Mouse (Mus musculus) urinary bladder, postnatal 4 days (tissue): ENCODE measurements around the gene Gfi1b.

ENCODE experiments used
- DNase-seq, 2 experiments: peaks; one replicate each; pipeline ENCODE4 v3.0.0; 2021 to 2022; ENCODE audit warnings: low spot score in 2 of 2

The Gfi1b gene

DNA sequence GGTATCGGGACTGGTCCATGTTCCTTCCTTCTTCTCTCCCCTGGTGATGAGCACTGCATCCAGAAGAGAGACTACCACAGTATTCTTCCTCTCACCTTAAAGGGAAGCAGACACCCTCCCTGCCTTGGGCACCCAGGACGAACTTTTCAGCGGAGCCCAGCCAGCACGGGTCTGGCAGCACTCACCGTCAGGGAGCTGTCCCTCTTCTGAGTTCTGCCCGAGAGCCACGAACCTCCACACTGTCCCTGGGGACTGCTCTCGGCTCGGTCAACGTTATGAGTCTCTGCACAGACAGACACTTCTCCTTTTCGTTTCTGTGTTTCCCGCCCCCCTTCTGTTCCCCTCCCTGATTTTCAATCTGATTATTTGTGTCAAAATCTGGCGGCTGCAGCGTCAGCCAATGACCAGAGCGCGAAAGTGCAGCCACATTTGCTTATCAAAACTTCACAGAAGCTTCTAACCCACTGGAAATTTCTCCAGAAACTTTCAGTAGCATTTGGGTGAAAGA lies at the start of gene Gfi1b:
TSS of gene Gfi1b (minus strand) at position 319 of the 508 bp plus-strand sequence.
- DNase-seq = no peak

DNA sequence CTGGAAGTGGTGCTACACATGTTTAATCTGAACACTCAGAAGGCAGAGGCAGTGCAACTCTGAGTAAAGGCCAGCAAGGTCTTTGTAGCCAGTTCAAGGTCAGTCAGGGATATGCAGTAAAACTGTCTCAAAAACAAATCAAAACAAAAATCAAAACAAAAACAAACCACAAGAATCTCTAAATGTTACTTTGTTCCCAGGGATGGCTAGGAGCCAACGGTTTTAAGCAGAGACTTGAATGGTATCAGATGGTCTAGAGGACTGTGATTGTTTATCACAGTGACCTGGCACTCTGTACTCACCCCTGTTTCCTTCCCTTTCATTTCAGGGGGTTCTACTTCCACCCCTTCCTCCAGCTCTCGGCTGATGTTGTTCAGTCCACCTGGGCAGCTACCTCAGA lies 49.7 kb upstream of the Gfi1b start:
- DNase-seq = no peak

GRCm38 (mm10) chr2:28665818-28666217 lies 44.0 kb upstream of the Gfi1b start:
- no peak for DNase-seq

DNA sequence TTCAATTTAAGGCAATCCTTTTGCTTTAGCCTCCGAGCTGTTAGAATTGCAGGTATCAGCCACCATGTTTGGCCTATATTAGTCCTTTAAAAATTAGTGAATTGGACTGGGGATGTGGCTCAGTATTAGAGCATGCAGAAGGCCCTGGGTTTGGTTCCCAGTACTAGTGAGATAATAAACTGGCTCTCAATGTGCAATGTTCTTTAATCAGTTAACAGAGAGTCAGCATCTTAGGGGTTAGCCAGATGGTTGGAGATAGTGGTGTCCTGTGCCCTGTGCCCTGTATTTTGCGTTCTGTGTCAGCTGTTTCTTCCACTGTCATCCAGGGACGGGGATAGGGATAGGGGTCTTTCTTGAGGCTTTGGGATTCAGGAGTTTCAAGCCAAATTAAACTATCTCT lies 41.1 kb upstream of the Gfi1b start:
- no peak for DNase-seq

DNA sequence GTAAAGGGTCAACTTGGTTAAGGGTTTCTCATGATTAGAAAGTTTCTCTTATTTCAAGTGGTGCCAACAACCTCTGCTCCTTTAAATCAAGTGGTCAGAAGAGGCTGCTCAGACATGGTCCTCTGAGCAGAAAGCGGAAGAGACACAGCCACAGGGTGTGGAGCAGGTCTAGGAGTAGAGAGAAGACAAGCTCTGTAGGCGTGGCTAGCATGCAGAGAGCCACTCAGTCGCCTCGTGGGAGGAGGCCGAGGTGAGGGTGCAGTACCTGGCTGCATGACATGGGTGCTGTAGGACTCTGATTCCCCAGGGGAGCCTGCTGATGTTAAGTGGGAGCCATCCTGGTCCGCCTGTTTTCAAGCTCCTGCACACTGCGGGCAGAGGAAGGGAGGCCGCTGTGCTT lies 34.4 kb upstream of the Gfi1b start:
- no peak for DNase-seq

DNA sequence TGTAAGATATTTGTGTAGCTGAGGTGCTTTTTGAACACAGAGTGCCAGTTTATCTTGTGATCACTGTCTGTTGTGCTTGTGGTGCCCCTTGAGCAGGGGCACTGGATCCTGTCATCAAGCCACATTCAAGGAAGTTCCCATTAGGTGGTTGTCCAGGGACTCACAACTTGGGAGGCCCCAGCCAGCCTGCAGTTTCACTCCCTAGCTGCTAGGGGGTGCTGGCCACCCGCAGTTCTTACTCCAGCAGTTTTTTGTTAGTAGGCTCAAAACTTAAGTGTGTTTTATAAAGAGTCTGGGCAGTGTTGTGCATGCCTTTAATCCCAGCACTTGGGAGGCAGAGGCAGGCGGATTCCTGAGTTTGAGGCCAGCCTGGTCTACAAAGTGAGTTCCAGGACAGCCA lies 32.5 kb upstream of the Gfi1b start:
- DNase-seq = no peak

DNA sequence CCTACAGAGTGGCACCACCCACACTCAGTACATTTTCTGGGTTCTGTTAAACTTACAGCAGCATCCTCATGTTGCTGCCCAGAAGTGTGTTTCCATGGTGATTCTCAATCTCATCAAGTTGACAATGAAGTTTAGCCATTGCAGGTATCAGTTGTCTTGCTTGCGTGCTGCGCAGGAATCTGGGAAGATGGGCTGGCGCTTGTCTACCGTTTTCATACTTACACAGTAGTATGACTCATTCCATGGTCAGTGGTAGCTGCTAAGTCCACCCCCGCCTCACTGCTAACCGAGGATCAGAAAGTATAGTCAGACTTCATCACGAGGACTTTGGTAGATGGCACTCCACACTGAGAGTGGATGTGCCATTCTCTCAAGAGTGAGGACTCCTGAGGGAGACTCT lies 31.6 kb upstream of the Gfi1b start:
- DNase-seq = no peak

DNA sequence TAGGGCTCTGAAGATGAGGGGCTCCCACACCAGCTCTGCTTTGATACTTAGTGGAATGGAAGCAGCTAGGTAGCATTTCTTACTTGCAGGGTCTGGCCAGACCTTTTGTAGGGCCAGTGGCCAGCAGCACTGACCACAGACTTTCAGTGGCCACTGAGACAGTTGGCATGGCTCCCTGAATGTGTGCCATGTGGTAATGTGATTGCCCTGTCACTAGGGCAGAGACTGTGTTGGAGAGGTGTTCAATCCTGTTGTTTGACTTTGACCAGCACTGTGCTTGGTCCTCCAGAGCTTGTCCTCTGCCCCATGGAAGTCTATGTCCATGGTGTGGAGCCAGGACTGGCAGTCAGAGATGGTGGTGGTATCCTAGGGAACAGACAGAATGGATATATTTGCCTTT lies 28.7 kb upstream of the Gfi1b start:
- no peak for DNase-seq

GRCm38 (mm10) chr2:28643081-28643480 lies 21.3 kb upstream of the Gfi1b start:
- DNase-seq = no peak

DNA sequence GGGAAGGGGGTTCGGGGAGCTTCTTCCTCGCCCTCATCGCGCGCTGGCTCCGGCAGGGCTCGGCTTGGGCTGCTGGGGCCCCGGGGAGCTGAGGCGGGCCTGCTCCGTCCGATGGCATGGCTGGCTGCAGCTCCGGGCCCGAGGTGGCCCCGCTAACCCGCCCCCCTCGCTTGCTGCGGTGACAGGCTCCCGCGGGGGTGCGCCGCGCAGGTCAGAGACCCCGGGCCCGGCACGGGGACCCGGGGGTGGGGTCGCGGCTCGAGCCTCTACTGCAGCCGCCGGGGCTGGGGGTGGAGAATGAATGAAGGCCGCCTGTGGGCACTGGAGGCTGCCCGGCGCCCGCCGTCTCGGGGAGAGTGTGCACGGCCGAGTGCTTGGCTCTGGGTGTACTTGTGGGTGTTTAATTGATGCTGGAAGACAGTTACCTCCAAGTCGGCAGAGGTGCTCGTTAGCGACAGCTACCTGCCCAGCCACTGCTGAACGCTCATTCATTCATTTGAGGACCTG lies 19.7 kb upstream of the Gfi1b start:
- no peak for DNase-seq

DNA sequence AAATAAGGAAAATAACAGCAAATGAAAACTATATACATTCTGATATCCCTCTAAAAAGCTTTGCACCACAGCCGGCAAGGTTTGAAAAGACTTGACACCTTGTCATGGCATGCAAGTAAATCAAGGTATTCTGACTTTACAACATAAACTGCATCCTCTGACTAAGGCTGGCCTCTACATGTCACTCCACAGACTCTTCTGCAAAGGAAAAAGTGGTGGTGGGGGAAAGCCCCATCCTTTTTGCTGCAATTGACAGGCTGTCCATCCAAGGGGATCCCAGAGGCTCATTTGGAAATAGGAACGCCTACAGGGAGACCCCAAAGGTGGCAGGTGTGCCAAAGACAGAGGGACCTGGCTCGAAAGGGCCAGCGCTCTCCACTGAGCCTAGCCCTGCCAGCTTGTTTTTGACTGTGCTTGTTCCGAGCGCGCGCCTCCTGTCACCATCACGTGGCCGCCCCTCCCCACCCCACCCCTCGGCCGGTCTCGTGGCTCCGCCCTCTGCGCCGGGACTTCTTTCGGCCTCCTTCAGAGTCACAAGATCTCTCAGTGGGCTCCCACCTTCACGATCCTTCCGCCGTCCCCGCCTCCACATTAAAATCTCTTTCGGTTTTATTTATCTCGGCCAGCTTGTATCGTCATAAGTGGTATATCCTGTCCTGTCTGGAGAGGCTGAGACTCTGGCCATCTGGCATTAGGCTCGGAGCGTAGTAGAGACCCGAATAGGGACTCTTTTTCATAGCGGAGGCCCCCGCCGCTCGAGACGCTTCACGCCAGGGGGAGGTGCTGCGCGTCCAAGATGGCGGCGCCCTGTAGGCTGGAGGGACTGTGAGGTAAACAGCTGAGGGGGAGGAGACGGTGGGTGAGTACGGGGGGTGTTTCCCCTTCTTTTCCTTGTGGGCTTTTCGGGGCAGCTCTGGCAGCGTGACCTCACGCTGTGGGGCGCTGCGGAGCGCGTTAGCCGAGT lies 19.0 kb upstream of the Gfi1b start, which contains the start of gene Tsc1:
TSS of gene Tsc1 (plus strand) at position 768 of the 964 bp plus-strand sequence.
- DNase-seq = peak; percentile 90 to 95

DNA sequence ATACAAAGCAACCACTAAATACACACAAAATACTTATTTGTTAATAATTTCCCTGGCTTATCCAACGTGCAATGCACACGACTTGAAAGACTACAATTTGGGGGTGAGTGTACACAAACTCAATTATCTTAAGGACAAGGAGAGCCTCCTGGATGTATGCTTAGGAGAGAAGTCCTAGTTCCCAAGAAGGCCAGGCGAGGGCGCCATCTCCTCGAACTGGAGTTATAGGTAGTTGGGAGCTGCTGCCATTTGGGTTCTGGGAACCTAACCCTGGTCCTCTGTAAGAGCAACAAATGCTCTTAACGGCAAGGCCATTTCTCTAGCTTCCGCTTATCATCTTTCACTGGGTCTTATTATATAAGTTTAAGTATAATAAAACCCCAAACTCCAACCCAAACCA lies 18.0 kb upstream of the Gfi1b start:
- no peak for DNase-seq

GRCm38 (mm10) chr2:28638886-28639285 lies 17.1 kb upstream of the Gfi1b start:
- DNase-seq = no peak

DNA sequence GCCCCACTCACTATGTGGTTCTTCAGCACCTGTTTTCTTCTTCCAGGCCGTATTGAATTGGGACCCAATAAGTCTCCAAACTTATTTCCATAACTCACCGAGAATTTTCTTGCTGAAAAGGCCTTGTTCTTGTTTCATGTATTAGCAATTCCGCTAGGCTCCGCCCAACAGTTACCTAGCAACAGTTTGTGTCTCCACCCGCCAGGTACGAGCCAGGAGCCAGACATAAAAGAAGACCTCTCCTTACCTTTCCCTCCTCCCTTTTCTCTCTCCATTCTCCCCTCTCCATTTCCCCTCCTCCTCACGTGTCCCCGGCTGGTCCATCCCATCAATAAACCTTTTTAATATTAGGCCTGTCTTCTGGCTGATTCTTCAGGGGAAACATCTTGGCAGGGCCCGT lies 16.6 kb upstream of the Gfi1b start:
- no peak for DNase-seq

DNA sequence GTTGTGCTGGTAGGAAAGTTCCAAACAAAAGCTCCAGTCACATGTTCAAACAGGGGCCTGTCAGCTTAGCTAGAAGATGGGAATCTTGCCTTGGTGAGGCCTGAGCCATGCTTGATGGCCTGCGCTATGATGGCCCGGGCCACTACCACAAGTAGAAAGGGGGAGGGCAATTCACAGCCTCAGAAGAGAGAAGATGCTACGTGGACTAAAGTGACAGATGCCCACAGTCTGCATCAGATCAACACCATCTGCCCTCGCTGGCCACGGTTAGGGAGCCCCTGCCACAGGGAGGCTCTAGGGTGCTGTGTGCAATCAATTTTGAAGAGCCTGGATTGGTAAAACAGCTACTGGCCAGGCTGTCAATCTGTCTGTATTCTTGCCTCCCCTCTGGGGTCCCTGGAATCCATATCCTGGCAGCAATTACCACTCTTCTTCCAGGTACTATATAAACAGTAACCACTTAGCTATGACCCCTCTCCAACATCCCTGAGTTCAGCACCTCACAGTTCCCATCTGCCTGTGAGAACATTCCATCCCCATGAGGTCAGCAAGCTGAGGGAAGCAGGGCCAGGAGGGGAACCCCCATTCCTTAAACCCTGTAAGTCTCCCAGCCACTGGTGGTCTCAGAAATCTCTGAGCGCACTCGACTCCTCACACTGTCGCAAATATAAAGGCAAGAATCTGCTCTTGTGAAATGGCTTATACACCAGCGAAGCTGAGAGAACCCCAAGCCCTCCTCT lies 15.5 kb upstream of the Gfi1b start:
- DNase-seq = no peak

GRCm38 (mm10) chr2:28635199-28635598 lies 13.4 kb upstream of the Gfi1b start:
- DNase-seq = no peak

DNA sequence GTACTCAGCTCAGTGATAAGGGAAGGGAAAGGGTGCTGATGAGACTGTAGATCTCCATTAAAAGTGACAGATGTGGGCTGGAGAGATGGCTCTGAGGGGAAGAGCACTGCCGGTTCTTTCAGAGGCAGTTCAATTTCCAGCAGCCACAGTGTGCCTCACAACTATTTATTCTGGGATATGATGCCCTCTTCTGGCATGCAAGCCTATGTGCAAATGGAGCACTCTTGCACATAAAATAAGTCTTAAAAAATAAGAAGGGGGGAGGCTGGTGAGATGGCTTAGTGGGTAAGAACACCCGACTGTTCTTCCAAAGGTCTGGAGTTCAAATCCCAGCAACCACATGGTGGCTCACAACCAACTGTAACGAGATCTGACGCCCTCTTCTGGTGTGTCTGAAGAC lies 11.4 kb upstream of the Gfi1b start:
- DNase-seq = no peak

- DNase-seq = no peak
Observed at GRCm38 (mm10) chr2:28632626-28633025, 10.8 kb upstream of the Gfi1b start.

GRCm38 (mm10) chr2:28629911-28630381 lies 8.2 kb upstream of the Gfi1b start:
- no peak for DNase-seq

DNA sequence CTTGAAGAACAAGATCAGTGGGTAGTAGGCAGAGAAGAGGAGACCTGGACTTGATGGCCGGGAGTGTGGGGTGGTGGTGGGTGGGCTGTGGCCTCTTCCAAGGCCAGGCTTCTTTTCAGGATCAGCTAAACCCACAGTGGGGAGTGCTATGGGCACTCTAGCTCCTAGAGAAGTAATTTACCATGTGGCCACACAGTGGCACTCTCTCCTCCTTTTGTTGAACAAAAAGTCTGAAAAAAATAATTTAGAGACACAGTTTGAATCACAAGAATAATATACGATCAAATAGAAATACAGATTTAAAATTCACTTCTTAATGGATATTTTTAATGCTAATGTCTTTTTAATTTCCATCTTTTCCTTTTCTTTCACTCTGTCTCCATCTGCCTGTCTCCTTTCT lies 6.3 kb upstream of the Gfi1b start:
- no peak for DNase-seq

DNA sequence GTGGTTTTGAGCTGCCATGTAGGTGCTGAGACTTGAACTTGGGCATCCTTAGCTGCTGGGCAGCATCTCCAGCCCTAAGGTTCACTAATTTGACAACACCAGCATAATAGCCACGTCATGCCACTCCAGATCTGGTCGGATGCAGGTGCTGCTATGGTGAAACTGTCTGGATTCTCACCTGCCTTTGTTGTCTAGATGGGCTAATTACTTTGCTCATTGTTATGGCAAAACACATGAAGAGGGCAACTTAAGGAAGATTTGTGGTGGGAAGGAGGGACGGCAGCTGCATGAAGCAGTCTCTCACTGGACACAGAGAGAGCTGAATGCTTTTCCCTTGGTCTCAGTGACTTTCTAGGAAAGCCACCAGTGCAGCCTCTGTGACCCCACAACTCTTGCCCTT lies 4.3 kb upstream of the Gfi1b start:
- no peak for DNase-seq

GRCm38 (mm10) chr2:28624870-28625269 lies 3.1 kb upstream of the Gfi1b start:
- DNase-seq = no peak
